Mouse (Mus musculus) stomach, embryonic 16.5 days (tissue): ENCODE results near the gene Mogat1. TPM values are rescaled to one million over a fixed set of nuclear protein-coding genes. Genes with fewer than 3 reads are reported as not detected.

Source experiments
- ATAC-seq: fragments of 200-750 bp; cut with Nextera tagmentation; 2 replicates; pipeline ENCODE4 v1.8.0; 2017; ENCODE audit warnings: moderate number of reproducible peaks, moderate TSS enrichment; ENCODE audit not compliant: insufficient read depth, low FRiP score
- H3K27ac ChIP-seq: fragments of 300-500 bp; sonication (generic); 2 replicates; pipeline ENCODE4 v1.5.1; 2014; ENCODE audit warnings: low read length
- H3K27me3 ChIP-seq: fragments of 300-500 bp; sonication (generic); 2 replicates; pipeline ENCODE4 v1.6.1; 2014; ENCODE audit warnings: low read length, control low read depth, mixed read lengths; ENCODE audit not compliant: control insufficient read depth, insufficient read depth
- H3K36me3 ChIP-seq: fragments of 300-500 bp; sonication (generic); 2 replicates; pipeline ENCODE4 v1.6.1; 2014; ENCODE audit warnings: low read length; ENCODE audit not compliant: control insufficient read depth, insufficient read depth
- H3K4me1 ChIP-seq: fragments of 300-500 bp; sonication (generic); 2 replicates; pipeline ENCODE4 v1.6.1; 2014; ENCODE audit warnings: low read length, control low read depth, mixed read lengths; ENCODE audit not compliant: control insufficient read depth, insufficient read depth
- H3K4me2 ChIP-seq: fragments of 300-500 bp; sonication (generic); 2 replicates; pipeline ENCODE4 v1.6.1; 2014; ENCODE audit warnings: low read depth, low read length, mixed read lengths
- H3K4me3 ChIP-seq: fragments of 300-500 bp; sonication (generic); replicated peaks from 2 replicates; pipeline ENCODE4 v1.5.1; 2014; ENCODE audit warnings: mild to moderate bottlenecking, low read length
- H3K9ac ChIP-seq: fragments of 300-500 bp; sonication (generic); 2 replicates; pipeline ENCODE4 v1.6.1; 2014; ENCODE audit warnings: low read length
- H3K9me3 ChIP-seq: fragments of 300-500 bp; sonication (generic); replicated peaks from 2 replicates; pipeline ENCODE4 v1.6.1; 2016; ENCODE audit warnings: low read length, control low read depth; ENCODE audit not compliant: control insufficient read depth
- WGBS: fragments of 180-500 bp; shearing (Covaris S2); extraction: QIAGEN DNeasy Blood & Tissue Kit; methylation state at CpG from one replicate; pipeline ENCODE4 v1.1.7; 2014; 5-methylcytosine and 5-hydroxymethylcytosine counted together
- polyA plus RNA-seq: library from polyadenylated mRNA; unstranded; fragments of >200 nt; fragmentation: Nextera tagmentation; extraction: Ambion mirVana; gene quantifications from 2 replicates; pipeline ENCODE4 v1.2.1, GENCODE M21; 2015

Mogat1 gene
- polyA plus RNA-seq, 1 experiment from 2014 or later = 0.49 TPM

DNA sequence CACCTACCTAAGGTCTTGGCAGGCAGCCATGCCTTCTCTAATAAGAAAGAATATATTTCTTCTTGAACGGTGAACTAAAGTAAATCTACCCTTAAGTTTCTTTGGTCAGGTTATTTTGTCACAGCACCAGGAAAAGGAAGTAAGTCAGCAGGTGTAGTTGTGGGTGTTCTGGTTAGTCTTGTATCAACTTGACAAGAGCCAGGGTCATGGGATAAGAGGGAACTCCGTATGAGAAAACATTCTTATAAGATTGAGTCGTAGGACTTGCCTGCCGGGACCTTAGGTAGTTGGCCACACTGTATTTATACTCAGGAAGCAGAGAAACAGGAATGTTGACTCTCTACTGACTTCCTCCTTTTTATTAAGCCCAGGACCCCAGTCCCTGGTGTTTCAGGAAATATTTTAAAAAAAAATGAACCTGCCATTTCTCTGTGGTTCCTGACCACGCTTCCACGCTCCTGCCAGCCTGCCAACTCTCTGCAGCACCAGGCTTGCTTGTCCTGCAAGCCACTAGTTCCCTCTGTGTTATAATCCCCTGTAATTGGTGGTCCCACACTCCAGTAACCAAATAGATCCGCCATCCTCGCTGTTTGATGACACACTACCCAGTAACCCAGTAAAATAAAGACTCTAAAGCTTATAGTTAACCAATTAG, 43.3 kb downstream of the Mogat1 start:
- H3K9me3 ChIP-seq = 0 out of 2 replicates have a peak, but pooled peaks cover 5% of the 10 kb centered on the region
- H3K4me1 ChIP-seq = no peaks in the 10 kb centered on the region
- no peak overlapping the region for H3K4me2 ChIP-seq
- H3K9ac ChIP-seq = no peak overlapping the region
- ATAC-seq = no peak
- H3K36me3 ChIP-seq = no peaks in the 10 kb centered on the region
- H3K27me3 ChIP-seq = no peaks in the 10 kb centered on the region
- WGBS = 55% methylated on average over 8 of the region's 8 CpGs
- H3K27ac ChIP-seq = no peak overlapping the region
- H3K4me3 ChIP-seq = no peak overlapping the region

DNA sequence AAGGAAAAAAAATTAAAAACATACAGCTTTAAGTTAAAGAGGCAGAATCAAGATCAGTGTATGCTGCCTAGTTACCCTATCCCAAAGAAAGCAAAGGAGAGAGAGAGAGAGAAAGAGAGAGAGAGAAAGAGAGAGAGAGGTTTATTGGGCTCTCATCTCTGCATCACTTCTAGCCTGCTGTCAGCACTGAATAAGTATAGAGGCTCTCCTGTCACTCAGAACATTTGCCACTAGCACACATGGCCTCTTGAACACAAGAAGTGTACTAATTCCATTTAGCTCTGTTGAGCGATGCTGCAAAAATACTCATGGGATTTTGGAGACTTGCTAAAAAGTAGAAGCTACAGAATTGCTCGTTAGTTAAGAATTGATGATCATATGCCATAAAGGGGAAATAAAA, 56.2 kb downstream of the Mogat1 start:
- Histone ChIP-seq H3K4me2 (no peak overlapping the region), H3K9ac (no peak overlapping the region), H3K4me1 (no peaks in the 10 kb centered on the region), H3K27ac (no peak overlapping the region), H3K9me3 (0 out of 2 replicates have a peak, but pooled peaks cover 3% of the 10 kb centered on the region), H3K36me3 (no peaks in the 10 kb centered on the region), H3K4me3 (no peak overlapping the region), H3K27me3 (no peaks in the 10 kb centered on the region)
- 82% methylated on average over 2 of the region's 2 CpGs for WGBS
- ATAC-seq = no peak

GRCm38 (mm10) chr1:78567421-78567820, 56.6 kb downstream of the Mogat1 start:
- 38% methylated on average over 6 of the region's 6 CpGs for WGBS
- no peak for ATAC-seq

GRCm38 (mm10) chr1:78567834-78568507, 57.2 kb downstream of the Mogat1 start:
- H3K27ac ChIP-seq = no peak overlapping the region
- H3K27me3 ChIP-seq = no peaks in the 10 kb centered on the region
- no peaks in the 10 kb centered on the region for H3K4me1 ChIP-seq
- no peak overlapping the region for H3K9ac ChIP-seq
- no peaks in the 10 kb centered on the region for H3K36me3 ChIP-seq
- H3K9me3 ChIP-seq = 0 out of 2 replicates have a peak, but pooled peaks cover 3% of the 10 kb centered on the region
- WGBS = 42% methylated on average over 8 of the region's 8 CpGs
- ATAC-seq = no peak
- no peak overlapping the region for H3K4me2 ChIP-seq
- no peak overlapping the region for H3K4me3 ChIP-seq

More at GRCm38 (mm10) chr1:78567421-78567820, 56.6 kb downstream of the Mogat1 start:
- H3K4me2 ChIP-seq = no peak overlapping the region
- no peak overlapping the region for H3K4me3 ChIP-seq
- H3K27ac ChIP-seq = no peak overlapping the region
- H3K4me1 ChIP-seq = no peaks in the 10 kb centered on the region
- no peaks in the 10 kb centered on the region for H3K36me3 ChIP-seq
- H3K9ac ChIP-seq = no peak overlapping the region
- H3K9me3 ChIP-seq = 0 out of 2 replicates have a peak, but pooled peaks cover 3% of the 10 kb centered on the region
- no peaks in the 10 kb centered on the region for H3K27me3 ChIP-seq

DNA sequence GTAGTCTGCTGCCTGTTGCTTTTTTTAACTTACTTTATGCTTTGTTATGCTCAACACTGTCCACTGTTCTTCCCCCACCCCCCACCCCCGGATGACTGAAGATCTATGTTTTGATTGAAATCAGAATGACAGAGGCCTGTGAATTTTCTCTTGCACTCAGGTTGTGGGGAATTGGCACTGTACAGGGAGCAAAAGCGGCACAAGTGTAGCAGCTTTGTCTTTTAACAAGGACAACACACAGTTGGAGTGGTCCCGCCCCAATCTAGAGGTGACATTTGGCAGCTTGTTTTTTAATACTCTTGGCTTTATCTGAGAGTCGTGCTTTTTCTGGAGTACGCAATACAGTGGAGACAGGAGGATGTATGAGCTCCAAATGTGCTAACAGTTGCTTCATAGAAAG, 58.8 kb downstream of the Mogat1 start:
- 81% methylated on average over 5 of the region's 5 CpGs for WGBS
- Histone ChIP-seq H3K27me3 (no peaks in the 10 kb centered on the region), H3K27ac (no peak overlapping the region), H3K4me3 (no peak overlapping the region), H3K9ac (no peak overlapping the region), H3K9me3 (0 out of 2 replicates have a peak, but pooled peaks cover 3% of the 10 kb centered on the region), H3K4me1 (no peaks in the 10 kb centered on the region), H3K4me2 (no peak overlapping the region), H3K36me3 (no peaks in the 10 kb centered on the region)
- no peak for ATAC-seq

- Histone ChIP-seq H3K27ac (no peak overlapping the region), H3K4me3 (no peak overlapping the region), H3K9ac (no peak overlapping the region), H3K27me3 (no peaks in the 10 kb centered on the region), H3K4me1 (no peaks in the 10 kb centered on the region), H3K36me3 (no peaks in the 10 kb centered on the region), H3K4me2 (no peak overlapping the region), H3K9me3 (no peaks in the 10 kb centered on the region)
- 54% methylated on average over 2 of the region's 2 CpGs for WGBS
- ATAC-seq = no peak
Measured at GRCm38 (mm10) chr1:78585080-78585479, 74.3 kb downstream of the Mogat1 start.

DNA sequence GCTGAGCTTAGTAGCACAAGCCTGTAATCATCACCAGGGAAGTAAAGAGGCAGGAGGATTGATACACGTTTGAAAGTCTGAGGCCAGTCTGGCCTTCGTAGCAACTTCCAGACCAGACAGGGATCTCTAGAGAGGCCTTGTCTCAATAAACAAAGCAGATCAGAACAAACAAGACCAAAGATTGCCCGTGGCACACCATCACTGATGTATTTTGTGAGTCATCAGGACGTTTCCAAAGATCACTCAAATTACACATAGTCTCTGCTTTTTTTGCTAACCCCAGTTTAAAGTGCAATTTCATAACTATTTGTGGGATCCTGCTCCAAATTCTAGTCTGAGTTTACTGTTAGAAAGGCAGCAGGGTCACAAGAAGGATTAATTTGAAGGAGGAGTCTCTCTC, 76.2 kb downstream of the Mogat1 start:
- no peaks in the 10 kb centered on the region for H3K36me3 ChIP-seq
- no peak overlapping the region for H3K4me3 ChIP-seq
- H3K4me2 ChIP-seq = no peak overlapping the region
- ATAC-seq = no peak
- no peak overlapping the region for H3K9ac ChIP-seq
- H3K4me1 ChIP-seq = no peaks in the 10 kb centered on the region
- 15% methylated on average over 4 of the region's 4 CpGs for WGBS
- no peaks in the 10 kb centered on the region for H3K9me3 ChIP-seq
- H3K27ac ChIP-seq = no peak overlapping the region
- H3K27me3 ChIP-seq = no peaks in the 10 kb centered on the region

Other genes starting within 250 kb of the Mogat1 start
- gene Sgpp2, start 200.6 kb upstream of the Mogat1 start, polyA plus RNA-seq = 22.7 and 25.5 TPM in 2 replicates
- 144 and 147 TPM in 2 replicates for gene Farsb, start 22.1 kb upstream of the Mogat1 start, polyA plus RNA-seq
- 0.23 TPM in 1 of 2 replicates, not detected in the other for gene BC035947, start 1.2 kb downstream of the Mogat1 start, polyA plus RNA-seq
- gene Acsl3, start 146.8 kb downstream of the Mogat1 start, polyA plus RNA-seq = 55.0 and 56.4 TPM in 2 replicates
- 2.3 and 2.4 TPM in 2 replicates for gene Utp14b, start 147.0 kb downstream of the Mogat1 start, polyA plus RNA-seq